Mouse (Mus musculus) heart, postnatal 0 days (tissue): ENCODE measurements around the gene Adora2a. TPM values are rescaled to one million over a fixed set of nuclear protein-coding genes. Genes with fewer than 3 reads are reported as not detected.
A peak's percentile ranks its signal among the peaks of the same experiment; 100 is the strongest.
"Not testable (repeated sequence)": the region's sequence is repeated elsewhere in the genome, so short reads cannot be mapped to it uniquely, and the experiment has no call there.

ENCODE experiments used
- ATAC-seq: fragments of 200-750 bp; cut with Nextera tagmentation; 2 replicates; pipeline ENCODE4 v1.8.0; 2017; ENCODE audit warnings: low read depth, moderate number of reproducible peaks, moderate library complexity; ENCODE audit not compliant: insufficient read depth
- DNase-seq: peaks from one replicate; pipeline ENCODE4 v3.0.0-alpha.2; 2016; ENCODE audit warnings: low spot score
- H3K27ac ChIP-seq: fragments of 300-500 bp; sonication (generic); 2 replicates; pipeline ENCODE4 v1.5.1; 2014; ENCODE audit warnings: low read depth, mild to moderate bottlenecking
- H3K27me3 ChIP-seq: fragments of 300-500 bp; sonication (generic); 2 replicates; pipeline ENCODE4 v1.6.1; 2014; ENCODE audit warnings: low read length, mixed read lengths; ENCODE audit not compliant: control insufficient read depth, insufficient read depth
- H3K36me3 ChIP-seq: fragments of 300-500 bp; sonication (generic); replicated peaks from 2 replicates; pipeline ENCODE4 v1.6.1; 2014; ENCODE audit warnings: low read length, mixed read lengths; ENCODE audit not compliant: control insufficient read depth, insufficient read depth
- H3K4me1 ChIP-seq: fragments of 300-500 bp; sonication (generic); 2 replicates; pipeline ENCODE4 v1.6.1; 2014; ENCODE audit warnings: antibody characterized with exemption; ENCODE audit not compliant: control insufficient read depth, insufficient read depth
- H3K4me2 ChIP-seq: fragments of 300-500 bp; sonication (generic); 2 replicates; pipeline ENCODE4 v1.6.1; 2014; ENCODE audit warnings: low read depth, mild to moderate bottlenecking, low read length, moderate library complexity
- H3K4me3 ChIP-seq: fragments of 300-500 bp; sonication (generic); 2 replicates; pipeline ENCODE4 v1.5.1; 2014; ENCODE audit warnings: low read depth, low read length
- H3K9ac ChIP-seq: fragments of 300-500 bp; sonication (generic); replicated peaks from 2 replicates; pipeline ENCODE4 v1.6.1; 2014; ENCODE audit warnings: low read depth, low read length, mixed read lengths
- H3K9me3 ChIP-seq: fragments of 300-500 bp; sonication (generic); replicated peaks from 2 replicates; pipeline ENCODE4 v1.6.1; 2016; ENCODE audit warnings: low read length; ENCODE audit not compliant: control insufficient read depth
- CTCF ChIP-seq: IDR thresholded peaks from 2 replicates; pipeline ENCODE4 v1.5.1; 2016; ENCODE audit warnings: antibody characterized with exemption, control low read depth, low read depth
- EP300 ChIP-seq: IDR thresholded peaks from 2 replicates; pipeline ENCODE4 v1.6.1; 2016; ENCODE audit warnings: antibody characterized with exemption, low read depth
- WGBS: fragments of 180-500 bp; shearing (Covaris S2); extraction: QIAGEN DNeasy Blood & Tissue Kit; methylation state at CpG from one replicate; pipeline ENCODE4 v1.1.7; 2014; 5-methylcytosine and 5-hydroxymethylcytosine counted together
- polyA plus RNA-seq: library from polyadenylated mRNA; unstranded; fragments of >200 nt; fragmentation: Nextera tagmentation; extraction: Ambion mirVana; gene quantifications from 2 replicates; pipeline ENCODE4 v1.2.1, GENCODE M21; 2015
- total RNA-seq: library from RNA; depleted of rRNA; stranded (reverse); fragments of >200 nt; gene quantifications from 2 replicates; pipeline ENCODE4 v1.2.3, GENCODE M21; 2014; ENCODE audit warnings: low replicate concordance

The Adora2a gene
- total and polyA plus RNA-seq, 2 experiments from 2014 or later, result 3.6 to 51.3 TPM

DNA sequence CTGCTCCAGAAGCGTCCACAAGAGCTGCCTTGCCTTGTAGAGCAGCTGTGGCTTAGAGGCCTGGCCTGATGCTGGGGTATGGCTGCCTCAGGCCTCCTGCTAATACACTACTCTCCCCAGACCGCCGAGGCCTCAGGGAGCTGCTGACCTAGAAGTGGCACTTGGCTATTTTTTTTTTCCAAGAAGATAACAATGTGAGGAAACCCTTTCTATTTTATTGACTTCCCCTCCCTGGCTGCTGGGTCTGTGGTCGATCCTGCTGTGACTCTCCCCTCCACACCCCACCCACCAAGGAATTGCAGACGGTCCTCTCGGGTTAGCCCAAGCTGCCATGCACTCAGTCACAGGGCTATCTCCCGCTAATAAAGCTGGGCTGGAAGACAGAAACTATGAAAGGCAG is 17.5 kb downstream of the Adora2a start:
- Histone ChIP-seq H3K4me3 (no peak overlapping the region), H3K4me2 (no peak overlapping the region), H3K27me3 (no peaks in the 10 kb centered on the region), H3K9me3 (no peaks in the 10 kb centered on the region), H3K4me1 (no peaks in the 10 kb centered on the region; the same call in 1 of the 2 replicates), H3K9ac (no peak overlapping the region), H3K36me3 (0 out of 2 replicates have a peak, but pooled peaks cover 6% of the 10 kb centered on the region), H3K27ac (peak overlapping the region; percentile 48)
- DNase-seq (no peak), ATAC-seq (peak; percentile 24; the same call in 1 of the 2 replicates)
- no peak for TF ChIP-seq EP300
- WGBS, result 48% methylated on average over 7 of the region's 7 CpGs

DNA sequence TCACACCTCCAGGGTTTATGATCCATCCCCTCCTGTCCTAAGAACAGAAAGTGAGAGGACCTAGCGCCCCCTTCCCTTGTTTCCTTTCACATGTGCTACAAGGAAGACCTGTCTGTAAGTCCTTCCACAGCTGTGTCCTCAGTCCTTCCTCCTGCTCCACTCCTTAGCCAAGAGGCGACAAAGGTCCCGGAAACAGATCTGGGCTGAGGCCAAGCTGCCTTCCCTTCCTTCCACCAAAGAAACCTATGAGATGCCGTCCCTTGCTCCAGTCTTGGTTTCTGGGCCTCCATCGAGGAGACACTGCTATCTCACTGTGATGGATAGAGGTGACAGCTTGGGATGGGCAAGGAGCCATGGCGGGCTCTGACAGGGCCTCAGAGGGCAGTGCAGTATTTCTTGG is 18.4 kb downstream of the Adora2a start:
- DNase-seq, result no peak
- WGBS, result 64% methylated on average over 6 of the region's 6 CpGs
- H3K4me1 ChIP-seq, result no peaks in the 10 kb centered on the region; the same call in 1 of the 2 replicates
- H3K36me3 ChIP-seq, result 0 out of 2 replicates have a peak, but pooled peaks cover 6% of the 10 kb centered on the region
- no peaks in the 10 kb centered on the region for H3K9me3 ChIP-seq
- ATAC-seq, result peak; percentile 41; the same call in 1 of the 2 replicates
- H3K9ac ChIP-seq, result no peak overlapping the region
- no peaks in the 10 kb centered on the region for H3K27me3 ChIP-seq
- H3K4me3 ChIP-seq, result no peak overlapping the region
- H3K27ac ChIP-seq, result no peak overlapping the region
- no peak overlapping the region for H3K4me2 ChIP-seq
- TF ChIP-seq EP300 (no peak), CTCF (0 out of 2 replicates have a peak, but pooled peaks have one; percentile 5)

DNA sequence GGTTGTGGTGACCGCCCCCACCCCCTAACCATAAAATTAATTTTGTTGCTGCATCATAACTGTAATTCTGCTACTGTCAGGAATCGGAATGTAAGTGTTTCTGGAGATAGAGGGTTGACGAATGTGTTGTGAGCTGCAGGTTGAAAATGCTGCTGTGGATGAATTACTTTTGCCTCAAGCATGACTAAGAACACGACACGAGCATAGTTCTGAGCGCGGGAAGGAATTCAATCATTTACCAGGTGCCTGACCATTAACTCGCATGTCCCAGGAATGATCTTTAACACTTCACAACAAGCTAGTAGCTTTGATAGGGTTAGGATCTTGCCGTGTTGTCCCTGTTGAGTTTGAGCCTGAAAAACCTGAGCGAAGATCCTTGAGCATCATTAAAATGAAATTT is 20.6 kb downstream of the Adora2a start:
- H3K9ac ChIP-seq, result no peak overlapping the region
- DNase-seq (no peak), ATAC-seq (no peak)
- TF ChIP-seq EP300 (no peak), CTCF (no peak)
- WGBS, result 82% methylated on average over 10 of the region's 10 CpGs
- H3K9me3 ChIP-seq, result no peaks in the 10 kb centered on the region
- H3K4me1 ChIP-seq, result no peaks in the 10 kb centered on the region; the same call in 1 of the 2 replicates
- no peak overlapping the region for H3K4me3 ChIP-seq
- no peak overlapping the region for H3K4me2 ChIP-seq
- H3K27ac ChIP-seq, result no peak overlapping the region
- 0 out of 2 replicates have a peak, but pooled peaks cover 6% of the 10 kb centered on the region for H3K36me3 ChIP-seq
- no peaks in the 10 kb centered on the region for H3K27me3 ChIP-seq

DNA sequence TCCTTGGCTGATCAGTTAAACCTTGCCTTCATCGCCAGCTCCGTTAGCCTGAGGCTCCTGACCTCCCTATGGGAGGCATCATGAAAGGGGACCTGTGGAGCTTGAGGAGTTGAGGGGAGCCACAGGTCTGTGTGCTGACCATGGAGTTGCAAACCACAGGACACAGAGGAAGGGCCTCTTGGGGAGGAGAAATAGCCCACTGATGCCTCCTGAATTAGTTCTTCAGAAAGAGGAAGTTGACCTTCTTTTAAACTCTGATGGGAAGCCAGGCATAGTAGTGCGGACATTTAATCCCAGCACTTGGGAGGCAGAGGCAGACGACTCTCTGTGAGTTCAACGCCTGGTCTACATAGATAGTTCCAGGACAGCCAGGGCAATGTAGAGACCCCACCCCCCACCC is 22.2 kb downstream of the Adora2a start:
- Histone ChIP-seq H3K4me3 (no peak overlapping the region), H3K9ac (no peak overlapping the region), H3K4me2 (no peak overlapping the region), H3K27me3 (no peaks in the 10 kb centered on the region), H3K27ac (no peak overlapping the region), H3K36me3 (no peaks in the 10 kb centered on the region), H3K9me3 (no peaks in the 10 kb centered on the region), H3K4me1 (no peaks in the 10 kb centered on the region)
- ATAC-seq, result no peak
- no peak for TF ChIP-seq CTCF
- no peak for TF ChIP-seq EP300
- 75% methylated on average over 5 of the region's 5 CpGs for WGBS
- no peak for DNase-seq

DNA sequence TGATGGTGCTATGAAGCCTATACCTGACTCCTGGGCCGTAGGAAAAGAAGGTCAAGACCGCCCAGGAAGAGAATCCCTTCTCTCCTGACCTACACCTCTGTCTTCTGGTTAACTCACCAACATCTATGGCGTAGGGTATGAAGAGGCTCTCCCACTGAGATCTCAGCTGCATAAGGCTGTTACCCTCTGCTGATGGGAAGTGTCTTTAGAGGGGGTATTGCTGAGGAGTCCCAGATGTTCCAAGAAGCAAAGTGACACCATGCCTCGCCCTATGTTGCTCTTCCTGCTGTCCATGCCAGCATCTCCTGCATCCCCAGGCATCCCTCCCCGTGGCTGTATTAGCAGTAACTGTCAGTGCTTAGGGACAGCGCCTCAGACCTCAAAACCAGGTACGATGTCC is 22.7 kb downstream of the Adora2a start:
- Histone ChIP-seq H3K27me3 (no peaks in the 10 kb centered on the region), H3K4me1 (0 out of 2 replicates have a peak, but pooled peaks cover 4% of the 10 kb centered on the region), H3K4me2 (no peak overlapping the region), H3K4me3 (no peak overlapping the region), H3K9me3 (no peaks in the 10 kb centered on the region), H3K36me3 (no peaks in the 10 kb centered on the region), H3K9ac (no peak overlapping the region), H3K27ac (no peak overlapping the region)
- DNase-seq (no peak), ATAC-seq (no peak)
- WGBS, result 83% methylated on average over 7 of the region's 7 CpGs
- no peak for TF ChIP-seq EP300
- no peak for TF ChIP-seq CTCF

DNA sequence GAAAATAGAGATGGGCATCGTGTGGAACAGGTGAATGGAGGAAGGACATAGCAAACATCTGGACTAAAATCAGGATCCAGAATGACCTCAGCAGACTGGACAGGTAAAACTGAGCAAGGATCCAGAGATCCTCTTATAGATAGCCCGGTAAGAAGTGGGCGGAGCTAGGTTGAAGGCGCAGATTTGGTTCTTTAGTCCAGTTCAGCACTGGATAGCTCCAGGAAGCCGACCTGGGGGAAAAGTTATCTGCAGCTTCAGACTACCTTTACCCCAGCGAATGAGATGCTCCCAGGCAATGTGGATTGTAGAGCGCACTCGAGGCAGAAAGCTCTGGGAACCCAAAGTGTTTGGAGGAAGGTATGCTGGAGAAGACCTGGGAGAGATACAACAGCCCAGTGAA is 25.3 kb downstream of the Adora2a start:
- Histone ChIP-seq H3K27ac (no peak overlapping the region), H3K9ac (no peak overlapping the region), H3K36me3 (no peaks in the 10 kb centered on the region), H3K9me3 (0 out of 2 replicates have a peak, but pooled peaks cover 4% of the 10 kb centered on the region), H3K27me3 (no peaks in the 10 kb centered on the region), H3K4me1 (peaks cover 14% of the 10 kb centered on the region), H3K4me2 (no peak overlapping the region), H3K4me3 (no peak overlapping the region)
- DNase-seq, result no peak
- 33% methylated on average over 8 of the region's 8 CpGs for WGBS
- TF ChIP-seq CTCF, result no peak
- no peak for TF ChIP-seq EP300
- no peak for ATAC-seq

DNA sequence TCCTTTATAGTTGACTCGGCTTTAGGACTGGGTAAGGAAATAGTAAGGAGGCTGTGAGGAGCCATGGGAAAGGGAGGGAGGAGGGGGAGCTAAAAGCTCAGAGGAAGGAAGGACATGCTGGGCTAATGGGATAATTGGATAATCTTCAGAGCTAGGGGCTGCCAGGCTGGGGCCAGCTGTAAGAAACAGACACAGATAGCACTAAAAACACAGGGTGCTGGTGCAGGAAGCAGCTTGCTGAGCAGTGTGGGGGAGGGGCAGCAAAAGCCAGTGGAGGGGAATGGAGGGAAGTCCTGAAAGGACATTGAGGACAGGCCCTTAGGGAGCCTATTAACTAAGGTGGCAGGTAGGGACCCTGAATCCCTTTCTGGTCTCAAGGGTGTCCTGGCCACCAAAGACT is 27.9 kb downstream of the Adora2a start:
- 62% methylated on average over 1 of the region's 1 CpGs for WGBS
- Histone ChIP-seq H3K4me1 (peaks cover 14% of the 10 kb centered on the region), H3K27ac (peak overlapping the region; percentile 62; the same call in 1 of the 2 replicates)
- not testable (repeated sequence) for H3K9ac ChIP-seq, H3K4me3 ChIP-seq, H3K27me3 ChIP-seq, H3K36me3 ChIP-seq, H3K9me3 ChIP-seq, H3K4me2 ChIP-seq, DNase-seq
- ATAC-seq, result 0 out of 2 replicates have a peak, but pooled peaks have one; percentile 24
